Mouse (Mus musculus) CH12.LX (cell line): ENCODE data around the gene Cryzl2. TPM values are rescaled to one million over a fixed set of nuclear protein-coding genes. Genes with fewer than 3 reads are reported as not detected.
A peak's percentile ranks its signal among the peaks of the same experiment; 100 is the strongest.

ENCODE experiments used
- DNase-seq: peaks from one replicate; pipeline ENCODE4 v3.0.0-alpha.2; 2013; ENCODE audit errors: extremely low read depth
- H3K27ac ChIP-seq: 2 replicates; pipeline ENCODE4 v1.5.1; 2012; ENCODE audit warnings: low read depth, mild to moderate bottlenecking, control low read depth, moderate library complexity; ENCODE audit not compliant: insufficient read depth
- H3K27me3 ChIP-seq: replicated peaks from 2 replicates; pipeline ENCODE3; 2012; ENCODE audit warnings: inconsistent platforms
- H3K36me3 ChIP-seq, 2 experiments: replicated peaks in 1 of 2; 2 replicates each; pipeline versions ENCODE3 to v1.6.1; 2012; ENCODE audit warnings: inconsistent platforms in 1 of 2, low read length in 1 of 2, mild to moderate bottlenecking in 1 of 2, mixed read lengths in 1 of 2, moderate library complexity in 1 of 2; ENCODE audit not compliant: control insufficient read depth in 1 of 2, insufficient read depth in 1 of 2
- H3K4me1 ChIP-seq, 2 experiments: 2 replicates each; pipeline ENCODE4 v1.6.1; 2012; ENCODE audit warnings: inconsistent platforms in 1 of 2, moderate library complexity in 1 of 2; ENCODE audit not compliant: insufficient read depth in 2 of 2, control insufficient read depth in 1 of 2
- H3K4me2 ChIP-seq: 2 replicates; pipeline ENCODE4 v1.6.1; 2012; ENCODE audit warnings: low read depth, mild to moderate bottlenecking, control low read depth; ENCODE audit not compliant: poor library complexity, insufficient read depth, severe bottlenecking
- H3K4me3 ChIP-seq, 3 experiments: fragments of 150-350 bp in 1 of 3; sonication (generic) in 1 of 3; replicated peaks in 1 of 3; 2 replicates each; pipeline versions ENCODE3 to v1.5.1; 2011 to 2012; ENCODE audit warnings: low read depth in 2 of 3, low read length in 2 of 3, mild to moderate bottlenecking in 2 of 3, moderate library complexity in 2 of 3, control low read depth in 1 of 3, improper control_type of control experiment in 1 of 3, inconsistent platforms in 1 of 3, mixed read lengths in 1 of 3; ENCODE audit not compliant: poor library complexity in 1 of 3
- H3K79me2 ChIP-seq: replicated peaks from 2 replicates; pipeline ENCODE4 v1.6.1; 2012; ENCODE audit warnings: mild to moderate bottlenecking, moderate library complexity; ENCODE audit not compliant: control insufficient read depth, poor library complexity, insufficient read depth, severe bottlenecking; ENCODE audit errors: extremely low read depth
- H3K9ac ChIP-seq: 2 replicates; pipeline ENCODE4 v1.6.1; 2012; ENCODE audit warnings: low read depth, mild to moderate bottlenecking, control low read depth, moderate library complexity; ENCODE audit not compliant: insufficient read depth
- H3K9me3 ChIP-seq: replicated peaks from 2 replicates; pipeline ENCODE3; 2012; ENCODE audit warnings: low read length, inconsistent platforms, mixed read lengths
- CHD1 ChIP-seq: IDR thresholded peaks from 2 replicates; pipeline ENCODE4 v1.6.1; 2012; ENCODE audit warnings: low read depth, low read length, improper control_type of control experiment, inconsistent platforms
- CHD2 ChIP-seq: IDR thresholded peaks from 2 replicates; pipeline ENCODE4 v1.6.1; 2011; ENCODE audit warnings: low read length, improper control_type of control experiment
- CTCF ChIP-seq, 2 experiments: IDR thresholded peaks in 1 of 2; conservative IDR thresholded peaks in 1 of 2; 2 replicates each; pipeline ENCODE4 v1.5.1; 2011 to 2012; ENCODE audit warnings: low read depth in 2 of 2, low read length in 2 of 2, improper control_type of control experiment in 1 of 2, inconsistent platforms in 1 of 2, mild to moderate bottlenecking in 1 of 2, moderate library complexity in 1 of 2
- E2F4 ChIP-seq: IDR thresholded peaks from 2 replicates; pipeline ENCODE4 v1.6.1; 2011; ENCODE audit warnings: low read depth, low read length, improper control_type of control experiment; ENCODE audit not compliant: insufficient replicate concordance
- EP300 ChIP-seq: IDR thresholded peaks from 2 replicates; pipeline ENCODE4 v1.6.1; 2011; ENCODE audit warnings: low read length, improper control_type of control experiment
- IRF4 ChIP-seq: IDR thresholded peaks from 2 replicates; pipeline ENCODE4 v1.6.1; 2014; ENCODE audit warnings: low read depth, mild to moderate bottlenecking, inconsistent platforms, low read length, improper control_type of control experiment
- MAFK ChIP-seq: IDR thresholded peaks from 2 replicates; pipeline ENCODE4 v1.6.1; 2011; ENCODE audit warnings: low read length, improper control_type of control experiment; ENCODE audit not compliant: insufficient replicate concordance
- MAZ ChIP-seq: IDR thresholded peaks from 2 replicates; pipeline ENCODE4 v1.6.1; 2012; ENCODE audit warnings: low read depth, mild to moderate bottlenecking, inconsistent platforms, low read length, improper control_type of control experiment, moderate library complexity
- NELFE ChIP-seq: IDR thresholded peaks from 2 replicates; pipeline ENCODE4 v1.6.1; 2011; ENCODE audit warnings: low read depth, low read length, improper control_type of control experiment
- PAX5 ChIP-seq: IDR thresholded peaks from 2 replicates; pipeline ENCODE4 v1.6.1; 2012; ENCODE audit warnings: low read length, inconsistent platforms, mixed read lengths
- RAD21 ChIP-seq: IDR thresholded peaks from 2 replicates; pipeline ENCODE4 v1.6.1; 2011; ENCODE audit warnings: low read depth, mild to moderate bottlenecking, low read length, improper control_type of control experiment, moderate library complexity
- RCOR1 ChIP-seq: conservative IDR thresholded peaks from 2 replicates; pipeline ENCODE4 v1.6.1; 2012; ENCODE audit warnings: low read depth, mild to moderate bottlenecking, inconsistent platforms, low read length, improper control_type of control experiment
- SIN3A ChIP-seq: IDR thresholded peaks from 2 replicates; pipeline ENCODE4 v1.6.1; 2012; ENCODE audit warnings: low read length, improper control_type of control experiment, inconsistent platforms
- SMC3 ChIP-seq: IDR thresholded peaks from 2 replicates; pipeline ENCODE4 v1.6.1; 2011; ENCODE audit warnings: low read depth, low read length, improper control_type of control experiment
- TBP ChIP-seq: conservative IDR thresholded peaks from 2 replicates; pipeline ENCODE4 v1.6.1; 2011; ENCODE audit warnings: low read depth, low read length, improper control_type of control experiment
- TCF12 ChIP-seq: IDR thresholded peaks from 2 replicates; pipeline ENCODE4 v1.6.1; 2014; ENCODE audit warnings: low read depth, mild to moderate bottlenecking, inconsistent platforms, low read length, improper control_type of control experiment
- USF1 ChIP-seq: IDR thresholded peaks from 2 replicates; pipeline ENCODE4 v1.6.1; 2014; ENCODE audit warnings: low read depth, mild to moderate bottlenecking, inconsistent platforms, low read length, improper control_type of control experiment
- ZKSCAN1 ChIP-seq: IDR thresholded peaks from 2 replicates; pipeline ENCODE4 v1.6.1; 2012; ENCODE audit warnings: low read depth, inconsistent platforms, low read length, improper control_type of control experiment, borderline replicate concordance
- dilution Hi-C: fragments of 300-500 bp; cut with MboI; formaldehyde crosslinking; loops from 2 replicates; pipeline ENCODE4 v1.14.3; 2020; ENCODE audit warnings: low sequenced_read_pairs; ENCODE audit not compliant: extremely low pct_unique_long_range_greater_than_20kb, extremely low pct_ligation_motif_present
- in situ Hi-C: fragments of 300-500 bp; cut with MboI; formaldehyde crosslinking; loops from 3 replicates; pipeline ENCODE4 v1.14.3; 2019; ENCODE audit warnings: low sequenced_read_pairs, low pct_ligation_motif_present, low pct_unique_long_range_greater_than_20kb, mixed read lengths
- polyA plus RNA-seq: library from polyadenylated mRNA; unstranded; fragments of >175 nt; gene quantifications from 2 replicates; pipeline ENCODE4 v1.2.1, GENCODE M21; 2012; ENCODE audit warnings: low read depth; ENCODE audit not compliant: insufficient read length
- total RNA-seq, 2 experiments: library from RNA; depleted of rRNA; stranded (reverse); fragments of 300-350 nt in 1 of 2; fragments of >200 nt in 1 of 2; gene quantifications; 2 replicates each; pipeline ENCODE4 v1.2.3; 2012 to 2014

The Cryzl2 gene
- total and polyA plus RNA-seq, 3 experiments, result 22.5 to 41.0 (median 25.0) TPM

DNA sequence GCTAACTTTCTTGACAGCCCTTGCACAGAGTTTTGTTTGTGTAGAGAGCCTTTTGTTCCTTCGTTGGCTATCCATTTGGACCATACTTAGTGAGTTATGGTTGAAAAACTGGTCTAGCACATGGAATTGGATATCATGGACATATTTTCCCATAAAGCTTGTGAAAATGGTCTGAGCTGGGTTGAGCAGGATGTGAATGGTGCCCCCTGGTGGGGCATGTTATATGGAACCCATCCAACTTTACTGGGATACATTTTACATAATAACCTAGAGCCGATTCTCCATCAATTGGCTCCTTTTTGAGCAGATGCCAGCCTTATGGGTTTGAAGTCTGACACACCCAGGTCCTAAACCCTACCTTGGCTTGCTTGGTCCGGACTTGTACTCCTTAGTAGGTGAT lies 6.8 kb downstream of the Cryzl2 start:
- Histone ChIP-seq H3K27ac (no peak overlapping the region), H3K36me3 (peaks cover 23 to 76% of the 10 kb centered on the region in 2 experiments), H3K9me3 (no peaks in the 10 kb centered on the region), H3K4me3 (no peak overlapping the region), H3K9ac (no peak overlapping the region), H3K4me2 (no peak overlapping the region), H3K27me3 (no peaks in the 10 kb centered on the region), H3K4me1 (peaks cover 0 to 1% of the 10 kb centered on the region in 2 experiments; a peak in 1 of 4 replicates), H3K79me2 (no peaks in the 10 kb centered on the region)
- in situ Hi-C loops (no loop called here), dilution Hi-C loops (no loop called here)
- peak; percentile 38 for DNase-seq
- TF ChIP-seq E2F4, result no peak
- peak; percentile 42 for TF ChIP-seq RAD21
- TF ChIP-seq MAFK, result no peak
- TF ChIP-seq EP300, result no peak
- no peak for TF ChIP-seq CHD1
- TF ChIP-seq NELFE, result 0 out of 2 replicates have a peak, but pooled peaks have one; percentile 9
- peak; percentile 56 to 70; a peak in 3 of 4 replicates for TF ChIP-seq CTCF (conservative IDR thresholded peaks at IDR 0.05 in 1 of 2, IDR thresholded peaks at IDR 0.05 in 1 of 2; ENCODE audit: low read depth in 2 of 2, low read length in 2 of 2)
- TF ChIP-seq SMC3, result peak; percentile 36; the same call in 1 of the 2 replicates
- no peak for TF ChIP-seq SIN3A

DNA sequence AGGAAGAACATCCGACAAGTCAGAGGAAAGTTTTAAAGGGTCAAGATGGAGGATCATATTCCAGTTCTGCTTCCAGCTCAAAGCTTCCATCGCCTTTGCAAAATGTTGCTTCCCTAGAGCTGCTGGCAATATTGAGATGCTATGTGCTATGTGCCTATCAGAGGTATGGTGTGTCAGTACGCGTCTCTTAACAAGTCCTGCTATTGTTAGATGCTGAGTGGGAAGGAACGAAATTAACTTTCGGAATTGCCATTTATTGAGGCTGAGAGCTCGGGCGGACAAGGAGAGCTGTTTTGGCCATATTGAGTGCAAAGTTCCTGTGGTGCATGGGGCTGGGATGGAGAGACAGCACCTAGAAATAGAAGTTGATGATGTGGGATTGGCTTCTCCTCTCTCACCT lies 9.5 kb downstream of the Cryzl2 start:
- Histone ChIP-seq H3K27ac (no peak overlapping the region), H3K79me2 (no peaks in the 10 kb centered on the region), H3K4me3 (no peak overlapping the region), H3K36me3 (peaks cover 31 to 86% of the 10 kb centered on the region in 2 experiments), H3K4me2 (no peak overlapping the region), H3K27me3 (no peaks in the 10 kb centered on the region), H3K9me3 (no peaks in the 10 kb centered on the region), H3K9ac (no peak overlapping the region), H3K4me1 (peaks cover 4 to 9% of the 10 kb centered on the region in 2 experiments; a peak in 3 of 4 replicates)
- in situ Hi-C loops (no loop called here), dilution Hi-C loops (no loop called here)
- DNase-seq, result no peak
- TF ChIP-seq PAX5 (no peak), RCOR1 (no peak), CTCF (conservative IDR thresholded peaks at IDR 0.05 in 1 of 2, IDR thresholded peaks at IDR 0.05 in 1 of 2; ENCODE audit: low read depth in 2 of 2, low read length in 2 of 2) (no peak), E2F4 (no peak), CHD2 (no peak), MAZ (no peak), TCF12 (no peak), SIN3A (no peak), IRF4 (no peak), TBP (no peak), ZKSCAN1 (no peak), USF1 (no peak)
